Mouse (Mus musculus) thymus, postnatal 36 days (tissue): ENCODE measurements around the gene Ctsd.
"Not testable (repeated sequence)": the region's sequence is repeated elsewhere in the genome, so short reads cannot be mapped to it uniquely, and the experiment has no call there.

Experiments
- DNase-seq, 2 experiments: peaks; one replicate each; pipeline ENCODE4 v3.0.0; 2022; ENCODE audit warnings: mixed read lengths in 2 of 2

Gene Ctsd

DNA sequence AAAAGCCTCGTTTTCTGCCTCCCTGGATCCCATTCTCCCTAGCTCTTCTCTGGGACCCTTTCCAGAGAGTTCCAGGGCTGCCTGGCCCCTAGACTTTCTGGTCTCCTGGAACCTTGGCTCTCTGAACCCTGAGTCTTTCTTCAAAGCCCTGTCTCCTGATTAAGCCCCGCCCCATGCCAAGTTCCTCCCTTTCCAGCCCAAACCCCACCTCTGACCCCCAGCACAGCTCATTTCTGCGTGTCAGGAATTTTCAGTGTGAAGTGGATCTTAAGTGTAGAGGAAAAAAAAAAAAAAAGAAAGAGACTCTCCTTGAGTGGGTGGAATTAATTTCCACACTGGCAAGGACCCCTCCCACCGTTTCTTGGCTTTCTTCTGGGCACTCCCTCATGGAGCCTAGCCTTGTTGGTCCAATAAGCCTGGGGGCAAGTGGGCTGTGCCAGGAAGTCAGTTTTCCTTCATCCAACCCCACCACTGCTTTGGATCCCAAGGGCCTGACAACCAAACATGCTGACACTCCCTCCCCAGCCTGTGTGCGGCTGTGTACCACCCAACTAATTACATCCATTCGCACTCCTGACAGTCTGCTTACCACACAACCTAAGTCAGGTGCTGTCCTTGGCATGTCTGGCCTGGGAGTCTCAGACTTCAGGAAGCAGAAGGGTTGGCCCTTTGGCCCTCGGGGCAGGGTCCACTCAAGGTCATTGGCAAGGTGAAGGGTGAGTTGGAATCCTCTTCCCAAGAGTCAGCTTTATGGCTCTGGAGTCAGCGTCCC lies 14.0 kb downstream of the Ctsd start, which contains the start of gene Ifitm10:
TSS of gene Ifitm10 (minus strand) at position 113 of the 772 bp plus-strand sequence.
- DNase-seq: peak in 1 of 2 experiments; percentile 14

DNA sequence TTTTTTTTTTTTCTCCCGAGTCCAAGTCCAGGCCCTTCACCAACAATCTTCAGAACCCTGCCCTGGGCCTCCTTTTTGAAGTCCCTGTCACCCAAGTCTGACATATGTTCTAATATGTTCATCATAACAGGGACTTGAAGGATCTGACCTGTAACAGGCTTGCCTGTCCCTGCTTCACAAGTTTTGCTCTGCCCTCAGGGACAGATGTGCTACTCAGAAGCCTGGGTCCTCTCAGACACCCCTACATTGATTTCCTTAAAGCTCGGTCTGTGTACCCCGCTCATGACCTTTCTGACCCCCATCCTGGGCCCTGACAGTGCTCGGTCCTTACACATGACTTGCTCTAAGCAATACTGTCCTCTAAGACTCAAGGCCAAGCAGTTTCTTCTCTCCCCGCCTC lies 14.8 kb downstream of the Ctsd start:
- peak in 1 of 2 experiments; percentile 7 for DNase-seq

- DNase-seq: peak; percentile 43 to 60
These were observed 15.8 kb downstream of the Ctsd start for GRCm38 (mm10) chr7:142371768-142372661.

DNA sequence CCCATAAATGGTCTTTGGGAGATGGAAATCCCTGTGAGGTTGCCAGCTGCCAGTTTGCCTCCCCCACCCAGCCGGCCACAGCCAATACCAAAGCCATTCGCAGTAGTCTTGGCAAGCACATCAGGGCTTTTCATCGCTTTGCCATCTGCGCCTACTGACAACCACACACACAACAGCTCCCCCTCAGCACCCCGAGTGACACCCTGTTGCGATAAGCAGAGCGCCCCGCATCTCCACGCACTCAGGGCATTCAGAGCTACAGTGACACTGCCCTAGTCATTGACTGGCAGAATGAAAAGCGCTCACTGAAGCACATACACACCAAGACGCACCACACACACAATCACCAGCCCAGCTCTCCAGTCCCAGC lies 16.5 kb downstream of the Ctsd start:
- DNase-seq: peak; percentile 19 to 31

GRCm38 (mm10) chr7:142370937-142371336 lies 16.9 kb downstream of the Ctsd start:
- DNase-seq: no peak

- DNase-seq: no peak
These were observed 18.0 kb downstream of the Ctsd start for GRCm38 (mm10) chr7:142369820-142370219.

GRCm38 (mm10) chr7:142368856-142369255 lies 19.0 kb downstream of the Ctsd start:
- no peak for DNase-seq

DNA sequence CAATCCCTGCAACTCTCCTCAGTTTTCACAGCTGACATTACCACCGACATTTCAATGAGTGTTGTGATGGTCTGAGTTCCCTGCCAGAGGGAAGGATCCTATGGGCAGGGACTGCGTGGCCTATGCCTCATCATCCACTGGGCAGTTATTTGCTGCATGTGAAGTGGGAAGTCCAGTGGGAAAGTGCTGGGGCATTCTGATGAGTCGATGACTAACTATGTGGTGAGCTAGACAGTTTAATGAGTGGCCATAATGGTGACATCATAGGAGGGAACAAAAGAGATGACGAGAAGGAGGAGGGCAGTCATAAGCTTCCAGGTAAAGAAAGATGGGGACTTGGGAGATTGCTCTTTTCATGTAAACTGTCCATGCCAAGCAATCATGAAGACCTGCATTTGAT lies 24.7 kb downstream of the Ctsd start:
- DNase-seq: no peak

GRCm38 (mm10) chr7:142360743-142361142 lies 27.1 kb downstream of the Ctsd start:
- no peak for DNase-seq

DNA sequence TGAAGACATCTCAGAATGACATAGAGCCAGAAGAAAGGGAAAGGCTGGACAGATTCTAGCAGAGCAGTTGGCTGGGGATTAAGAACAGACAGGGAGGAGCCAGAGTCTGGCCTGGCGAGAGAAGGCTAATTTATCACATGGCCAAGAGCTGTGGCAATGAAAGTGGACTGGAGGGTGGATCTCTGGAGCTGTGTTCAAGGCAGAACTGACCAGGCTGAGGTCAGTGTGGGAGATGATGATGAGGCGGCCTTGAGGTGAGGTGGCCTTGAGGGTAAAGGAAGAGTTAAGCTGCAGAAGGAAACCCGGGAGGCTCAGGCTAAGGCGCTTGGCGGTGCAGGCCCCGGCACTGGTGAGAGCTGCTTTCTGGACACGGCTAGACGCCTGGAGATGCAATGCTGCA lies 28.7 kb downstream of the Ctsd start:
- DNase-seq: no peak

DNA sequence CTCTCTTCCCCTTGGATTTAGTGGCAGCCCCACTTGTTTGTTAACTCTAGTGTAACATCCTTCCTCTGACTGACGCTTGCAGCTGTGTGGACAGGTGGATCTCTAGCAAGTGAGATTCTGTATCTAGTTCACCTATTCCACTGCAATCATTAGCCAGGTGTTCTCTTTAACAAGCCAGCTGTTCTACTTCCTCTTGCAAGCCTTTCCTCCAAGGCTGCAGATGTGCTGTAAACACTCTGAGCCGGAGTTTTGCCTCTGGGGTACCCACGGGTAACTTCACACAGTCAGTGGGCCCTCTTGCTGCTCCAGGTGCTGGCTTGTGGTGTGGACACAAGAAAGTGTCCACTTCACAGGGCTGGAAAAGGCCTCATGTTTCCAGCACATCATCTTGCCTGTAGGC lies 30.3 kb downstream of the Ctsd start:
- no peak for DNase-seq

DNA sequence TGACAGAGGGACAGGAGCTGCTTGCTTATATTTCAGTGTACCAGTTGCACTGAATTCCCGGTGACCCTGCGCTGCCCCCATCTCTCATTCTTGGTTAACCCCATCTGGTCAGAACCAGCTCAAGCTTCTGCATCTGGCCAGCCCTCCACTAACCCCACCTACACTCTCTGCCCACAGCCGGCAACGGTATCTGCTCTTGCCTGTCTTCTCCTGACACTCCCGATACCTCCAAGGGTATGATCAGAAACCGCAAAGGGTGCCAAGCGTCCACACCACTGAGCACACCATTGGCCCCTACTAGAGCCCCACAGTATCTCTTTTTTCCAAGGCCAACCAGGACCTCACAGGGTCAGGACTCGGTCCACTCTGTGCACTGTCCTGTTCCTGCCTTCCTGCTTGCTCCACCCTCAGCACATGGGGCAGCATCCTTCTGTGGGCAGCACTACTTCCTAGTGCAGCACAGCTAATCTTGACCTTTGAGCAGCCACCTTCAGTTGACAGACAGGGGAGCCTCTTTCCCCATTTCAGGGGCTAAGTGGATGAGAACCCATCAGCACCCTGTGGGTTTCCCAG lies 33.1 kb downstream of the Ctsd start:
- peak in 1 of 2 experiments; percentile 41 for DNase-seq

DNA sequence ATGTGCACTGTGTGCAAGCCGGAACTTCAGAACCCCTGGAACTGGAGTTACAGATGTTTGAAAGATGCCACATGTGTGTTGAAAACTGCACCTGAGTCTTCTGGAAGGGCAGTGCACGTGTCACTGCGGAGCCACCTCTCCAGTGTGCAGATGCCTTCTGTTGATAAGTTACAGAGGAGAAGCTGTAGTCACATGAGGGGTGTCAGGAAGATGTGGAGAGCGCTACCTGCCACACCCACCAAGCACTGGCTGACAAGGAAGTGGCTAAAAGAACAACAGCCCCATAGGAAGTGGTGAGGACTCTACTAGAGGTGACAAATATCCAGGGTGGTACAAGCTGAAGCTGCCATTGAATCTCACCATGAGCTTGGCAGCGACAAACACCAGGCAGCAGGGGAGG lies 34.0 kb downstream of the Ctsd start:
- peak; percentile 74 to 91 for DNase-seq

DNA sequence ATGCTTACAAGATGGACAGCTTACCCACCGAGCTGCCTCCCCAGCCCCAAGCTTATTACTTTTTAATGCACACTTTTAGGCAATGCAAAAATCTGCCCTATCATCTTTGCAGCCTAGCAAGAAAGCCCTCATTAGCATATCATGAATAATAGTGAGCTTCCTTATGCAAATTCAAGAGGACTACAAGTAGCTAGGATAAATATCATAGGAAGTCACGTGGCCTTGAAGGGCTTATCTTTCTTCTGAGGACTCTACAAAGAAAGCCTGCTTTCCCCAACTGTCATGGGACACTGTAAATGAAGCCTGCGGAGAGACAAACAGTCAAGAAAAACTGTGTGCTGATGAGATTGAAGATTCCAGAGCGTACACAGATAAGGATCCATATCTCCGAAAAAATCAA lies 36.3 kb downstream of the Ctsd start:
- no peak for DNase-seq

GRCm38 (mm10) chr7:142349308-142349961 lies 38.4 kb downstream of the Ctsd start:
- DNase-seq: no peak

GRCm38 (mm10) chr7:142347542-142347941 lies 40.3 kb downstream of the Ctsd start:
- no peak for DNase-seq

- no peak for DNase-seq
These were observed 45.6 kb downstream of the Ctsd start for GRCm38 (mm10) chr7:142342247-142342640.

DNA sequence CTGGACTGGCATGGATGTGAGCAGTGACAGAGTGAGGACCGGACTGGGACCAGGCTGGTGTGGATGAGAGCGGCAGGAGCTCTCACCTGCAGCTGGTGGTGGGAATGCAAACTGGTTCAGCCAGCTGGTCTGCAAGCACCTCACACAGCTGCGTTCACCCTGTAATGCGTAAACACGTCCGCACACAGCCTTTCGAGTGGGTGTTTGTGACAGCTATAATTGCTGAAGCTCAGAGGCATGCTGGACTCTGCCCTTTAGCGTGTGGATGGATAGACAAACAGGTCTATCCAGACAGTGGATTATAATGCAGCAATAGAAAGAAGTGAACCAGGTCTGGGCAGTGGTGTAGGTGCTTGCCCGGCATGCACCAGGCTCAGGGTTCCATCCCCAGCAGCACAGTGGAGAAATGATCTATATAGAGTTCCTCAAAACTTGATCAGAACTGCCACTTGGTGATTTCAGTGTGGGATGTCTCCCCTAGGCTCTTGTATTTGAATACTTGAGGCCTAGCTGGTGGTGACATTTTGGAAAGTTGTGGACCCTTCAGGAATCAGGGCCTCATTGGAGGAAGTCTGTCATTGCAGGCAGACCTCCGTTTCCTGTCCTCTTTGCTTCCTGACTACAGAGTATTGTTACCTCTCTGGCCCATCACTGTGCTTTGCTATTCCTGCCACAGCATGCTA lies 46.1 kb downstream of the Ctsd start:
- peak; percentile 56 to 76 for DNase-seq

DNA sequence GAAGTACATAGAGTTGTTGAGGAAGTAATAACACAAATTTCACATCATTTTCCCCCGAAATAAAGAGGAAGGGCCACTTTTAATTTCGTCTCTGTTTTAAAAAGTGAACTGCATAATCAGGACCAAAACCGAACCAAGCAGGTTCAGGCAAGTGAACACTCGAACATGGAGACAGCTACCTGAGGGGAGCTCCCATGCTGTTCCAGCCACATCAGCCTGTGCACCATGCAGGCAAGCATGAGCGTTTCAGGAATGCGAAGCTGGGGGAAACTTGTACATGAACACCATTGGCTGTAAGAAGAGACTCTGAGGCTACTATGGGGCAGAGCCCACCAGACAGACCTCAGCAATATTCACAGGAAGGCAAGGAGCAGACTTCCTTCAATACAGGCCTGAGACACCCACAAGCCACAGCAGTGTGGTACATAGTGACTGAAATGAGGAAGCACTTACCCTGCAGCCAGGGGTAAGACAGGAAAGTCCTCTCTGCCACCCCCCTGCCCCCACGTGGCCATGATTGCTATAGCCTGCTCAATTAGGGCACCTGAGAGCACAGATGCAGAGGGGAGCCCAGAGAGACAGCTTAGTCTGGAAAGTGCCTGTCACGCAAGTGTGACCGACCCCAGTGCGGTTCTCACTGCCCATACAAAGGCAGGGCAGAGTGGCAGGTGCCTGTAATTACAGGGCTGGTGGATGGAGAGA lies 47.4 kb downstream of the Ctsd start:
- DNase-seq: peak; percentile 61 to 71

GRCm38 (mm10) chr7:142335151-142335550 lies 52.7 kb downstream of the Ctsd start:
- DNase-seq: no peak

- DNase-seq: peak; percentile 86 to 90
These were observed 53.6 kb downstream of the Ctsd start for GRCm38 (mm10) chr7:142334246-142334645.

GRCm38 (mm10) chr7:142332741-142333140 lies 55.1 kb downstream of the Ctsd start:
- DNase-seq: not testable (repeated sequence)
